Mouse (Mus musculus) embryonic facial prominence, embryonic 14.5 days (tissue): ENCODE measurements around the gene Stradb. TPM values are rescaled to one million over a fixed set of nuclear protein-coding genes. Genes with fewer than 3 reads are reported as not detected.

Source experiments
- ATAC-seq: fragments of 200-750 bp; cut with Nextera tagmentation; 2 replicates; pipeline ENCODE4 v1.8.0; 2017; ENCODE audit warnings: low read depth, moderate number of reproducible peaks, moderate TSS enrichment
- DNase-seq: peaks from one replicate; pipeline ENCODE4 v3.0.0-alpha.2; 2015; ENCODE audit warnings: low spot score
- H3K27ac ChIP-seq: fragments of 300-500 bp; sonication (generic); replicated peaks from 2 replicates; pipeline ENCODE4 v1.5.1; 2014; ENCODE audit warnings: low read depth, mild to moderate bottlenecking, low read length, moderate library complexity
- H3K27me3 ChIP-seq: fragments of 300-500 bp; sonication (generic); replicated peaks from 2 replicates; pipeline ENCODE4 v1.6.1; 2014; ENCODE audit warnings: low read length; ENCODE audit not compliant: control insufficient read depth, insufficient read depth
- H3K36me3 ChIP-seq: fragments of 300-500 bp; sonication (generic); 2 replicates; pipeline ENCODE4 v1.6.1; 2014; ENCODE audit warnings: low read length, mixed read lengths; ENCODE audit not compliant: control insufficient read depth, insufficient read depth
- H3K4me1 ChIP-seq: fragments of 300-500 bp; sonication (generic); 2 replicates; pipeline ENCODE4 v1.6.1; 2014; ENCODE audit warnings: antibody characterized with exemption, low read length; ENCODE audit not compliant: control insufficient read depth, insufficient read depth
- H3K4me2 ChIP-seq: fragments of 300-500 bp; sonication (generic); 2 replicates; pipeline ENCODE4 v1.6.1; 2014; ENCODE audit warnings: low read depth, mild to moderate bottlenecking, low read length, moderate library complexity, mixed read lengths
- H3K4me3 ChIP-seq: fragments of 300-500 bp; sonication (generic); 2 replicates; pipeline ENCODE4 v1.5.1; 2014; ENCODE audit warnings: low read depth, mild to moderate bottlenecking, low read length
- H3K9ac ChIP-seq: fragments of 300-500 bp; sonication (generic); 2 replicates; pipeline ENCODE4 v1.6.1; 2014; ENCODE audit warnings: low read depth, mild to moderate bottlenecking, low read length, moderate library complexity, mixed read lengths
- H3K9me3 ChIP-seq: fragments of 300-500 bp; sonication (generic); 2 replicates; pipeline ENCODE4 v1.6.1; 2016; ENCODE audit warnings: low read length; ENCODE audit not compliant: control insufficient read depth
- WGBS: fragments of 180-500 bp; shearing (Covaris S2); extraction: QIAGEN DNeasy Blood & Tissue Kit; methylation state at CpG from one replicate; pipeline ENCODE4 v1.1.7; 2014; 5-methylcytosine and 5-hydroxymethylcytosine counted together
- polyA plus RNA-seq: library from polyadenylated mRNA; unstranded; fragments of >200 nt; fragmentation: Nextera tagmentation; extraction: Ambion mirVana; gene quantifications from 2 replicates; pipeline ENCODE4 v1.2.1, GENCODE M21; 2014

The Stradb gene
- polyA plus RNA-seq, result 32.3 and 32.5 TPM in 2 replicates

DNA sequence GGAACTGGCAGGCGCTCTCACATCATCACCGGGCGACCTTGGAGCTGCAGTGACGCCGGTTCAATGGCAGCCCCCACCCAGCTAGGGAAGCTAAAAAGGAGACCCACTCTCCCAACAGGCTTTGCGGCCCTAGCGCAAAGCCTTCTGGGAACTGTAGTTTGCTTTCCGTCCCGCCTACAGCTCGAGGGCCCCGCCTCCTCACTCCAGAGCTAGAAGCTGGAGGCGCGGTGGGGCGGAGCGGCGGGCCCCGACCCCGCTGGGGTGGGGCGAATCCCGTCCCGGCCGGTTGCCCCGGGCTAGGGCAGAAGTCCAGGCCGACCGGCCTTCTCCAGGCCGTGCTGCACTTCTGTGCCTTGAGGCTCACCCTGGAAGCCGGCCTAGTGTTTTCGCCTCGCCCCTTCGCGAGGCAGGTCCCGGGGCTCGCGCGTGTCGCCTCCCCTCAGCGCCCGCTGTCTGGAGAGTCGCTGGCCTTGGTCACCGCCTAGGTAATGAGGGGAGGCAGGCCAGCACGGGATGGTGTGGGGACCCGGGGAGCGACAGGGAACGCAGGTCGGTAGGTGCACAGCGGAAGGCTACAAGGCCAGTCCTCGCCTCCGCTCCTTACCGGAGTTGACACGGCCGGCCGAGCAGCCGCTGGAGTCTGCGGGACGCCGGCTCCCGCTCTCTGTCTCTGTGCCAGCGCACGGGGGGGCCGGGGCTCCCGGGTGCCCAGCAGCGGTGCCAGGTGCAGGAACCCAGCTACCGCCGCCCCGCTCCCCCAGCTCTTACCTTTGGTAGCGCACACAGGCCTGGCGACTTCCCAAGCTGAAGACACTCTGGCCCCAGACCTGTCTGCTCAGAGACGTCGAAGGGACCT lies at the start of gene Stradb, which contains the start of gene Trak2:
TSS of gene Stradb (plus strand) at position 157 of the 856 bp plus-strand sequence.
TSS of gene Trak2 (minus strand) at position 65 of the 856 bp plus-strand sequence.
- no peaks in the 10 kb centered on the region for H3K36me3 ChIP-seq
- ATAC-seq (peak; percentile 96), DNase-seq (peak; percentile 98)
- WGBS, result 0% methylated on average over 21 of the region's 69 CpGs
- no peaks in the 10 kb centered on the region for H3K9me3 ChIP-seq
- H3K9ac ChIP-seq, result peak within 1 kb of the TSS; percentile 90
- H3K4me1 ChIP-seq, result peaks cover 18% of the 10 kb centered on the region
- H3K4me3 ChIP-seq, result peak within 1 kb of the TSS; percentile 92
- peak within 1 kb of the TSS; percentile 77 for H3K27ac ChIP-seq
- H3K4me2 ChIP-seq, result peak within 1 kb of the TSS; percentile 80
- H3K27me3 ChIP-seq, result no peaks in the 10 kb centered on the region

DNA sequence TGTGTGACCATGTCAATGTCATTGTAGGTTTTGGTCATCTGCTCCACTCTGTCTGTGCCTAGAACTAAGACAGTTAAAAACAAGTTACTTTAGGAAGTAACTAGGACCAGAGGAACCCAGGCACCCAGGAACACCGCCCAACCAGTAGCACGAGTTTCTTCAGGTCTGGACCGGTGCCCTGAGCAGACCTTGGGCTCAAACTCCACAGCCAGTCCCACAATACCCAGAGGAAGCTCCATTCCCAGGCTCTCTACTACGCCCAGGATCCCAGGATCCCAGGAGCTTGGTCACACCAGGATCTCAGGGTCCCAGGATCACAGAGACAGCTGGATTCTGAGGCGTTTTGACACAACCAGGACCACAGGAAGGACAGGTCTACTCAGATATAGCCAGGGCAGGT lies 46.7 kb upstream of the Stradb start:
- no peak overlapping the region for H3K9ac ChIP-seq
- peaks cover 6% of the 10 kb centered on the region; the same call in 1 of the 2 replicates for H3K9me3 ChIP-seq
- no peak overlapping the region for H3K4me2 ChIP-seq
- 98% methylated on average over 5 of the region's 5 CpGs for WGBS
- DNase-seq, result no peak
- H3K27me3 ChIP-seq, result no peaks in the 10 kb centered on the region
- no peak overlapping the region for H3K27ac ChIP-seq
- ATAC-seq, result no peak
- no peaks in the 10 kb centered on the region for H3K4me1 ChIP-seq
- H3K4me3 ChIP-seq, result no peak overlapping the region
- H3K36me3 ChIP-seq, result peaks cover 24% of the 10 kb centered on the region

DNA sequence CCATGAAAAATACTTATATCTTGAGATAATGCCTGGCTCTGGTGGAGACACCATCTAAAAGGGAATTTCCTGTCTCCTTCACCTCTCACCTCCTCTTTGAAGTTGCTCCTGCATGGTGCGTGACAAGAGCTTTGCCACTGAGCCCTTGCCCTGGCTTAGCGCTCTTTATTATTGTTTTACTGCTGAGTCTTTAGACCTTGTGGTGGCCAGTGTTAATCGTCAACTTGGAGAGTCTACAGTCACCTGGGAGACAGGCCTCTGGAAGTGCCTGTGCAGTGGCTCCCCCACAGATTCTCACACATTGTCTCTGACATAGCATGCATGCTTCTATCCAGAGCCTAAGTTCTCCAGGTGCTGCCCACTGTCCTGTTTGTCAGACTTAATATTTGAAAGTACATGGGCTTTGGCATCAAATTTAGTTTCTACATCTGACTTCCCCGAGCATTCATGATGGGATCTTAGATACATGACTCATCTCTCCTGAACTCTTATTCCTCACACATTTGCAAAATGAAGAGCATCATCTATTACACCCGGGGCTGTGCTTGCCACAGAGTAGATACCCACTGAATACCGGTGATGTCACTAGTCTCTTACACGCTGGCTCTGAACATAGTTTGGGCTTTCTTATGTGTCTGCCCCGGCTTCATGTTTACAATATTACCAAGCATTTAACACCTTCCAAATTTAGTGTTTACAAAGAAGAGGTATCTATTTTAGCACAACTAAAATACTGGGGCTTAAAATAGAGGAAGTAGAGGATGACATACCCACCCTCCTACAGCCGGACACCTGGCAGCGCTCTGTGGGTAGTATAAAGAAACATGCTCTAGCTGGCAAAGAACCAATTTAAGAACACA lies 36.3 kb upstream of the Stradb start:
- peaks cover 9% of the 10 kb centered on the region for H3K36me3 ChIP-seq
- ATAC-seq, result no peak
- no peak overlapping the region for H3K4me3 ChIP-seq
- H3K27ac ChIP-seq, result no peak overlapping the region
- H3K9ac ChIP-seq, result no peak overlapping the region
- H3K4me1 ChIP-seq, result no peaks in the 10 kb centered on the region
- 91% methylated on average over 10 of the region's 10 CpGs for WGBS
- no peaks in the 10 kb centered on the region for H3K27me3 ChIP-seq
- H3K4me2 ChIP-seq, result no peak overlapping the region
- DNase-seq, result no peak
- H3K9me3 ChIP-seq, result no peaks in the 10 kb centered on the region

DNA sequence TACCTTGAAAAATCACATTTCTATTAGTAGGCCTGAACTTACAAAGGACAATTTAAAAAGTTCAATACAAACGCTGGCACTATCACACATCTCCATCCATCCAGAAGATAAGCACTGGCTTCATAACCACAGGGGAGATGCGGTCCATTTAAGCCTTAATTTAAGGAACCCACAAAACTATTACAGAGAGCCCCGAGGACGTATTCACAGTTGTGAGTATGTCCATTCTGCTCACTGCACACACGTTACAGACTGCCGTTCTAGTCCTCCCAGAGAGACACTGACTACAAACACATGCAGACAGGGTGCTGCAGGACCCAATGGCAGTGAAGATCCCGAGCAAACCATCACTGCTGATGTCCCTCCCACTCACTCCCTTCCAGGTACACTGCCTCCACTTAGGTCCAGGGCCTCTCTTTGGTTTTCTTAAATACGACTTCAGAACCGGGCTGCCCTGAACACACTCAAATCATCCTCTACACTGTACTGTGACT lies 35.7 kb upstream of the Stradb start:
- H3K4me2 ChIP-seq, result no peak overlapping the region
- no peak overlapping the region for H3K4me3 ChIP-seq
- DNase-seq (no peak), ATAC-seq (no peak)
- H3K9me3 ChIP-seq, result no peaks in the 10 kb centered on the region
- peaks cover 9% of the 10 kb centered on the region for H3K36me3 ChIP-seq
- H3K4me1 ChIP-seq, result no peaks in the 10 kb centered on the region
- H3K27ac ChIP-seq, result no peak overlapping the region
- no peak overlapping the region for H3K9ac ChIP-seq
- H3K27me3 ChIP-seq, result no peaks in the 10 kb centered on the region
- 88% methylated on average over 9 of the region's 9 CpGs for WGBS

DNA sequence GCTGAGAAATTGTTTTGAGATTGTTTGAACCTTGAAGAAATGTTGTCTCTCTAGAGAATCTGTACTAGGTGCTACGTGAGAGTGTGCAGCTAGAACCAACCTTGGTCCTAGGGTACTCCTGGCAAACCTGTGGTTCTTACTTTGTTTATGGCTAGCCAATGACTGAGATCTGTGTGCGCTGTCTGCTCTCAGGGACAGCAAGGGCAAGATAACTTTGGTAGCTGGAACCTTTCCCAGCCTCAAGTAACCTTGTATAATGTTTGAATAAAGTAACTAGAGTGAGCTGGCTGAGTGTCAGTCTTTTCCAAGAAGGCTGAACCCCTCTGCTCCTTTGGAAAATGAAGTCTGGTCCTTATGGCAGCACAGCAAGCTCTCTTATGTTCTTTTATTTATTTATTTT lies 27.8 kb upstream of the Stradb start:
- H3K9ac ChIP-seq, result no peak overlapping the region
- peaks cover under 1% of the 10 kb centered on the region; the same call in 1 of the 2 replicates for H3K4me1 ChIP-seq
- no peak overlapping the region for H3K4me2 ChIP-seq
- no peak for DNase-seq
- no peak overlapping the region for H3K4me3 ChIP-seq
- ATAC-seq, result no peak
- peaks cover 19% of the 10 kb centered on the region for H3K36me3 ChIP-seq
- WGBS, result 95% methylated on average over 2 of the region's 2 CpGs
- no peaks in the 10 kb centered on the region for H3K27me3 ChIP-seq
- no peak overlapping the region for H3K27ac ChIP-seq
- H3K9me3 ChIP-seq, result no peaks in the 10 kb centered on the region

DNA sequence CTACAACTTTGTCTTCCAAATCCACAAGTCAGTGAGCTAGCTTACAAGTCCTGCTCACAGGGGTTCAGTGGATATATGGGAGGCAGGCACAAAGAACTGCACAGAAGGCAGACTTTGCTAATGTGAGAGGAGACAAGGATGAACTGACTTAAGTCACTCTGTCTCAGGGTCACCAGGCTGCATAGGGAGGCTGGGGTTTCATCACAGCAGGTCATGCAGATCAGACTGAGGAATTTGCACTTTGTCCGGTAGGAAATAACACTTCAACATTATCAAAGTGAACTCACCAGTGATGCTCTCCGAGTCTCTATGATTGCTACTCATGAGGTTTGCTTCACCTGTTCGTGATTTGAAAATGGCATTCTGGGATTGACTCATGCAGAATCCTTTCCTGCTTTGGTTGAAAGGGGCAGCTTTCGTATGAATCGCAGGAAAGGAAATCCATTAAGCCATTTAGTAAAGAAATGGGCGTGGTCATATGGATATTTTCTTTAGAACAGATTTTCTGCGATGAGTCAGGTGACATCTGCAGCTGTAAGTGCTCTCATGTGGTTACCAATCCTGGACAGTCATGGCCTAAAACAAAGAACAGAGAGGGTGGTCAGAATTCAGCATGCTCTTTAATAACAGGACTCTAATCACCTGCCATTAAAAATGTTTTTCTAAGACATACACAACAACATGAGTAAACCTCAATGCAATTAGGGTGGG lies 27.2 kb upstream of the Stradb start:
- WGBS, result 77% methylated on average over 7 of the region's 7 CpGs
- no peaks in the 10 kb centered on the region for H3K9me3 ChIP-seq
- H3K4me2 ChIP-seq, result no peak overlapping the region
- no peak overlapping the region for H3K9ac ChIP-seq
- peaks cover 19% of the 10 kb centered on the region for H3K36me3 ChIP-seq
- no peaks in the 10 kb centered on the region for H3K27me3 ChIP-seq
- no peak overlapping the region for H3K27ac ChIP-seq
- DNase-seq (no peak), ATAC-seq (no peak)
- H3K4me3 ChIP-seq, result no peak overlapping the region
- H3K4me1 ChIP-seq, result peaks cover 6% of the 10 kb centered on the region

DNA sequence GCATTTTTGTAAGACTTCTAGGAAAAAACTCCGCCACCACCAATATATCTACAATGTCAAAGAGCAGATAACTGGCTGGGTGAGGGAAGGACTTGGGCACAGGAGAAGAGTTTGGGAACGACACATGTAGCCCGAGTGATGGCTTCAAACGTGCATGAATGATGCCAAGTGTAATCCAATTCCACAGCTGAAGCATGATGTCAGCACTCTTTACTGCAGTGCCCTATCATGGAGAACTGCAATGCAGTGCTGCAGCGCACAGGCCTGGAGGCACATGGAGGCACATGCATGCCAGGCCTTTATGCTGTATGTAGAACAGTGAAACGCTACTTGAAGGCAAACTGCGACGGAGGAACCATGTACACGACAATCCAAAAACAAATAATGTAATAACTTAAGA lies 26.6 kb upstream of the Stradb start:
- WGBS, result 78% methylated on average over 9 of the region's 9 CpGs
- no peak overlapping the region for H3K4me3 ChIP-seq
- no peak overlapping the region for H3K9ac ChIP-seq
- H3K27ac ChIP-seq, result no peak overlapping the region
- DNase-seq (no peak), ATAC-seq (no peak)
- peaks cover 19% of the 10 kb centered on the region for H3K36me3 ChIP-seq
- H3K4me1 ChIP-seq, result peaks cover 10% of the 10 kb centered on the region
- H3K27me3 ChIP-seq, result no peaks in the 10 kb centered on the region
- H3K9me3 ChIP-seq, result no peaks in the 10 kb centered on the region
- H3K4me2 ChIP-seq, result no peak overlapping the region

DNA sequence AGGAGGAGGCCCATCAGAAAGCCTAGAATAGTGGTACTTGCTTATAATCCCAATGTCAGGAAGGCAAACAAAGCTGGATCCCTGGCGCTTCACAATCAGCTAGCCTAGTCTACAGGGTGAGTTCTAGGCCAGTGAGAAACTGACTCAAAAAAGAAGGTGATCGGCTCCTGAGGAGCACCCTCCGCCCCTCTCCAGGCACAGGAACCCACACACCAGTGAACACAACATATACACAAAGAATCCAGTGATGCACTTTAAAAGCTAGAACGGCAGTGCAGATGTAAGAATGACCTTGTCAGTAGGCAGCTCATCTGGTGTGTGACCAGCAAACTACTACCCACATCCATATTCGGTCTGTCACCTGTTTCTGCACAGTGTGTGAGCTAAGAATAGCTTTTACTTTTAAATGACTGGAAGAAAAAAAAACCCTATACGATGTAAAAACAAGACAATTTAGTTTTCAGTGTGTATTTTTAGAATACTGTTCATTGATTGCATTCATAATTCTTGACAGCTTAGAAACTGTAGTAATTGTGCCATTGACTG lies 23.7 kb upstream of the Stradb start:
- no peak overlapping the region for H3K9ac ChIP-seq
- no peak overlapping the region for H3K4me2 ChIP-seq
- H3K4me1 ChIP-seq, result peaks cover 32% of the 10 kb centered on the region
- peaks cover 18% of the 10 kb centered on the region for H3K36me3 ChIP-seq
- DNase-seq (no peak), ATAC-seq (no peak)
- no peaks in the 10 kb centered on the region for H3K9me3 ChIP-seq
- H3K4me3 ChIP-seq, result no peak overlapping the region
- WGBS, result 86% methylated on average over 6 of the region's 6 CpGs
- no peak overlapping the region for H3K27ac ChIP-seq
- H3K27me3 ChIP-seq, result no peaks in the 10 kb centered on the region
